Mouse (Mus musculus): ENCODE data around the gene Egfem1. TPM values are rescaled to one million over a fixed set of nuclear protein-coding genes. Genes with fewer than 3 reads are reported as not detected.

The Egfem1 gene
- polyA plus RNA-seq (2015; fragmentation: Nextera tagmentation; extraction: Ambion mirVana) = 3.9 and 4.4 TPM in 2 replicates

DNA sequence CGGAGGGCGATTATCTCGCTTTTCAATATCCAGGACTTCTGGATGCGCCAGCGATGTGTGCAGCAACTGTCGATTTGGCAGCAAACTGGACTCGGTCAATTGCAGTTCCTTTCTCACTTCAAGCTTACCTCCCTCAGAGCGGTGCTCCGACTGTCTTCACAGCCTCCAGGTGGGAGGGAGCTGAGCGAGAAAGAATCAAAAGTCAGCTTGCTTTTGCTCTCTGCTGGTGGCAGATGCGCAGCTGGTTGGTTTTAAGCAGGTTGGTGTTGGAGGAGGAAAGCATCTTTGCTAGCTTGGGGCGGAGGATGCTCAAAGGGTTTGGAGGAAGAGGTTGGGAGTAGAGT lies at the start of gene Egfem1:
TSS of gene Egfem1 (plus strand) at position 72 of the 344 bp plus-strand sequence.
- Histone ChIP-seq H3K9ac (replicated peaks) (peak within 1 kb of the TSS; percentile 48), H3K4me2 (replicated peaks) (peak within 1 kb of the TSS; percentile 96), H3K4me1 (peaks cover 22% of the 10 kb centered on the region), H3K27ac (replicated peaks) (0 out of 2 replicates have a peak within 1 kb of the TSS, but pooled peaks have one; percentile 6), H3K36me3 (no peaks in the 10 kb centered on the region), H3K27me3 (0 out of 2 replicates have a peak, but pooled peaks cover 3% of the 10 kb centered on the region), H3K9me3 (no peaks in the 10 kb centered on the region), H3K4me3 (peak within 1 kb of the TSS; percentile 50)
- no peak; the same call in none of the 2 replicates for ATAC-seq (replicated peaks)
- 5% methylated on average over 12 of the region's 12 CpGs for WGBS

DNA sequence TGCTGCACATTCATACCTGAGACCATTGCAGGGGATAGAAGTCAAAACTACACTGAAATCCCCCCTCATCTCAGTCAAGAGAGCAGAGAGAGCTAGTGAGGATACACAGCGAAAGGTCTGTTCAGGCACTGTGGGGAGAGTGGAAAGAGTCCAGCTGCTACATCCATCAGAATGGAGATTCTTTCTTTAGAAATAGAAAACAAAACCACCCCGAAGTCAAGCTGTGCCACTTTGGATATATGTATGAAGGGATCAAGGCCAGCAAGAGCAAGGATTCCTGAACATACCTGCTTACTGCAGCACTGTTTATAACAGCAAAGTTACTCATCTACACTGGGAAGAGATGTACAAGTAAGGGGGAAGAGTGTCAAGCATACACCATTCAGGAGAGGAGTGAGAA lies 48.7 kb upstream of the Egfem1 start:
- H3K4me3 ChIP-seq = no peak overlapping the region
- H3K4me1 ChIP-seq = no peaks in the 10 kb centered on the region
- H3K9me3 ChIP-seq = no peaks in the 10 kb centered on the region
- WGBS = 65% methylated on average over 2 of the region's 2 CpGs
- no peaks in the 10 kb centered on the region for H3K27me3 ChIP-seq
- ATAC-seq (replicated peaks) = no peak
- no peak overlapping the region for H3K27ac ChIP-seq (replicated peaks)
- no peak overlapping the region for H3K4me2 ChIP-seq (replicated peaks)
- no peak overlapping the region for H3K9ac ChIP-seq (replicated peaks)
- no peaks in the 10 kb centered on the region for H3K36me3 ChIP-seq

DNA sequence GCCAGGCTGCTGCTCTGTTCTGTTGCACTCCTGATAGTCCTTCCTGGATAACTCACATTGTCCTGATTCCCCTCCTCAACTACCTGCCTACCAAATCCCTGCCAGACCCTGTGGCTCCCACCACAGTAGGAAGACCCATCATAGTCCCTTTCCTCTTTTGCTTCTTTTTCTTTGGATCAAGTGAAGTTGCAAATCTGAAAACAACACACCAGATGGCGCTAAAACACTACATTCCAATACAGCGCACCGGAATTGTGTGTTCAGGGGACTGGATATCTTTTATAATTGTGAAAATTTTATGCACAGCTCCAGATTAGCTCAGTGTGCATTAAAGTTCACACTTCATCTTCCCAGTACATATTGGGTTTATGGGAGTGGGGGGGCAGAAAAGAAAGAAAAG lies 45.7 kb upstream of the Egfem1 start:
- 1% methylated on average over 3 of the region's 3 CpGs for WGBS
- Histone ChIP-seq H3K36me3 (no peaks in the 10 kb centered on the region), H3K9me3 (no peaks in the 10 kb centered on the region), H3K27me3 (no peaks in the 10 kb centered on the region), H3K4me1 (no peaks in the 10 kb centered on the region), H3K4me3 (no peak overlapping the region), H3K9ac (replicated peaks) (no peak overlapping the region), H3K27ac (replicated peaks) (no peak overlapping the region), H3K4me2 (replicated peaks) (no peak overlapping the region)
- peak; percentile 76 for ATAC-seq (replicated peaks)

DNA sequence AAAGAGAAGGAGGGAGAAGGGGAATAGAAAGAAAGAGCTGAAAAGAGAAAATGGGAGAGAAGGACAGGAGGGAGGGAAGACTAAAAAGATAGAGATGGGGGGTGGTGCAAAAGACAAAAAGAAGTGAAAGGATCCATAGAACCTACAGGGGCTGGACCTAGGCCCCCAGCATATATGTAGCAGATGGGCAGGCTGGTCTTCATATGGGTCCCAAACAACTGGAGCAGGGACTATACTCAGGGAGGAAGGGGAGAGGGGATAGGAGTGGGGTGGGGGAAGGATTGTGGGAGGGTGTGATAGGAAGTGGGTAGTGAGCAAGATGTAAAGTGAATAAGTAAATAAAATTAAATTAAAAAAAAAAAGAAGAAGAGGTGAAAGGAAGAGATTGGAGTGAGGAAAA lies 45.2 kb upstream of the Egfem1 start:
- Histone ChIP-seq H3K4me1 (no peaks in the 10 kb centered on the region), H3K4me3 (no peak overlapping the region), H3K36me3 (no peaks in the 10 kb centered on the region), H3K9me3 (no peaks in the 10 kb centered on the region), H3K4me2 (replicated peaks) (no peak overlapping the region), H3K9ac (replicated peaks) (no peak overlapping the region), H3K27ac (replicated peaks) (no peak overlapping the region), H3K27me3 (no peaks in the 10 kb centered on the region)
- ATAC-seq (replicated peaks) = peak; percentile 66; the same call in 1 of the 2 replicates

DNA sequence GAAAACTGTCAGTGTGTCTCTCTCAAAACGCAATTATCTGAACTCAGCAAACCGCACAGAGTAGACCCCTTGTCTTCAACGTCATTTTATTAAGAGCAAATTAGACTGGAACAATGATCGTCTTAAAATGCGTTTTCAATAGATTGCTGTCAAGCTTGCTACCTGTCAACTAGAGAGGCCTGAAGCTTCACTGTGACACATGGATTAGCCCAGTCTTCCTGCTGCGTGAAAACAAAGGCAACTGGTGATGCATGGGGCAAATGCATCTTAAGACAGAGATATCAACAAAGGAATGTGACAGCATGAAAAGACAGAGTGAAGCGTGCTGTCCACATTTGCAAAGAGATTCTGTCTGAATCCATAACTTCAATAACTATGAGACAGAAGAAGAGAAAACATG lies 41.8 kb upstream of the Egfem1 start:
- H3K4me2 ChIP-seq (replicated peaks) = no peak overlapping the region
- no peaks in the 10 kb centered on the region for H3K36me3 ChIP-seq
- no peak overlapping the region for H3K9ac ChIP-seq (replicated peaks)
- WGBS = 33% methylated on average over 7 of the region's 7 CpGs
- no peak for ATAC-seq (replicated peaks)
- no peaks in the 10 kb centered on the region for H3K9me3 ChIP-seq
- no peaks in the 10 kb centered on the region for H3K27me3 ChIP-seq
- no peak overlapping the region for H3K4me3 ChIP-seq
- no peaks in the 10 kb centered on the region for H3K4me1 ChIP-seq
- no peak overlapping the region for H3K27ac ChIP-seq (replicated peaks)

DNA sequence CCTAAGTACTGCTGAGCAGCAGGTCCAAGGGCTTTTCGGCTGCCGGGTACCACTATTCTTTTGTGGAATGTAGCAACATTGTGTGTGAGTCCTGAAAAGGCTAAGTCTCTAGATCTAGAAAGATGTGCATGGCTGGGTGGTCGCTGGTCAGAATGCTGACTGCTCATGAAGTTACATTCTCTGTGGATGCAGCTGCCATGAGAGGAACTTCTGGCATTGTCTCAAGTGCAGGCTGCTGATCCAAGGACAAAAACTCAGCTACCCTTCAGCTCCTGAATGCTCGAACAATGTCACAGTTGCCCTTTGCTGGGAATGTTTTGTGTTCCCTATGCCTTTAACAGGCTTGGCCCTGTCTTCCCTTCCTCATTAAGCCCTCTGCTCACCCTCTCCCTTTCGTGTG lies 35.5 kb upstream of the Egfem1 start:
- H3K27me3 ChIP-seq = no peaks in the 10 kb centered on the region
- no peak overlapping the region for H3K4me3 ChIP-seq
- WGBS = 6% methylated on average over 5 of the region's 5 CpGs
- no peak overlapping the region for H3K4me2 ChIP-seq (replicated peaks)
- H3K9me3 ChIP-seq = no peaks in the 10 kb centered on the region
- no peak overlapping the region for H3K9ac ChIP-seq (replicated peaks)
- H3K4me1 ChIP-seq = peaks cover 8% of the 10 kb centered on the region; the same call in 1 of the 2 replicates
- H3K36me3 ChIP-seq = no peaks in the 10 kb centered on the region
- no peak for ATAC-seq (replicated peaks)
- H3K27ac ChIP-seq (replicated peaks) = no peak overlapping the region

DNA sequence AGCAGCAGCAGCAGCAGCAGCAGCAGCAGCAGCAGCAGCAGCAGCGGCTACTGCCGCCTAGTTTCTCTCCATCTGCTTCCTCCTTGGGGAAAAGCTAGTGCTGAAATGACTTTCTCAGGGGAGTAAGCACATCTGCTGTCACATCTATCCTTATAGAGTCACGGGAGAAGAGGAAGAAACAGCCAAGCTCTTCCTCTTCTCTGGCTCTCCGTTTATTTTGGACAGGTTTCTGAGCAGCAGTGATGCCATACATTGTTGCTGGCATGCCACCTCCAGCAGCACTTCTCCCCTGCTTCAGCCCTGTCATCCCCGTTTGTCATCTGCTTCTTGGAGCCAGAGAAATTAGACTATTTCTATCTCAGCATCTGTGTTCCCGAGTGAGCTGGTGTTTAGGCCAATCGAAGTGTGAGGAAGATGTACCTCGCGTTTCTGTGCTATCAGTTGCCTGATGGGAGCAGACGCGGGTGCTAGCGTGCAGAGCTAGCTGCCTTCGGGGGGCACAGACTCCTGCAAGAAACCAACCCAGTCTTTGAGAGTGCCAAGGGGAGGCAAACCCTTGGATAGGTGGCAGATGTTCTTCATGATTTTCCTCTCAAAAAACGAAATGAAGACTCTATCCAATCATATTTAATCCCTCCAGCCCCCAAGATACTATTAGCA lies 34.4 kb upstream of the Egfem1 start:
- WGBS = 62% methylated on average over 14 of the region's 14 CpGs
- H3K9ac ChIP-seq (replicated peaks) = no peak overlapping the region
- no peak; the same call in 1 of the 2 replicates for ATAC-seq (replicated peaks)
- no peak overlapping the region for H3K4me3 ChIP-seq
- no peak overlapping the region for H3K4me2 ChIP-seq (replicated peaks)
- H3K36me3 ChIP-seq = no peaks in the 10 kb centered on the region
- H3K4me1 ChIP-seq = peaks cover 8% of the 10 kb centered on the region; the same call in 1 of the 2 replicates
- no peak overlapping the region for H3K27ac ChIP-seq (replicated peaks)
- H3K27me3 ChIP-seq = no peaks in the 10 kb centered on the region
- no peaks in the 10 kb centered on the region for H3K9me3 ChIP-seq

DNA sequence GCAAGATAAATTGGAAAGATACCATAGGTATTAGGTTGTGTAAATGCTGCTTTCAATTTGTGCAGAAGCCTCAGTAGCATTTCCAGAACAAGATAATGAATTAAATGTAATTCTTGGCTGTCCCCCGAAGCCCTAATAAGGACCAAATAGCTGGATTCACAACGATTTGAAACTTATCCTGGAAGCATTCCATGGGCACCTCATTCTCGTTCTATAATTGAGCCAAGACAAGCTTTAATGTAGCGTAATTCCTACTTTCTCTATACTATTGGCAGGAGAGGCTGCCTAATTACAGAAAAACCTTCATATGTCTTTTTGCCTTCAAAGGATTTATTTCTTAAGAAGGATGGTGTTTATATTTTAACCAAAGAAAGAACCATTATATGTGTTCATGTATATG lies 18.7 kb upstream of the Egfem1 start:
- Histone ChIP-seq H3K4me2 (replicated peaks) (no peak overlapping the region), H3K9ac (replicated peaks) (no peak overlapping the region), H3K4me1 (peaks cover 7% of the 10 kb centered on the region; the same call in 1 of the 2 replicates), H3K27ac (replicated peaks) (no peak overlapping the region), H3K4me3 (no peak overlapping the region), H3K36me3 (no peaks in the 10 kb centered on the region), H3K9me3 (no peaks in the 10 kb centered on the region), H3K27me3 (no peaks in the 10 kb centered on the region)
- 29% methylated on average over 4 of the region's 4 CpGs for WGBS
- no peak for ATAC-seq (replicated peaks)

DNA sequence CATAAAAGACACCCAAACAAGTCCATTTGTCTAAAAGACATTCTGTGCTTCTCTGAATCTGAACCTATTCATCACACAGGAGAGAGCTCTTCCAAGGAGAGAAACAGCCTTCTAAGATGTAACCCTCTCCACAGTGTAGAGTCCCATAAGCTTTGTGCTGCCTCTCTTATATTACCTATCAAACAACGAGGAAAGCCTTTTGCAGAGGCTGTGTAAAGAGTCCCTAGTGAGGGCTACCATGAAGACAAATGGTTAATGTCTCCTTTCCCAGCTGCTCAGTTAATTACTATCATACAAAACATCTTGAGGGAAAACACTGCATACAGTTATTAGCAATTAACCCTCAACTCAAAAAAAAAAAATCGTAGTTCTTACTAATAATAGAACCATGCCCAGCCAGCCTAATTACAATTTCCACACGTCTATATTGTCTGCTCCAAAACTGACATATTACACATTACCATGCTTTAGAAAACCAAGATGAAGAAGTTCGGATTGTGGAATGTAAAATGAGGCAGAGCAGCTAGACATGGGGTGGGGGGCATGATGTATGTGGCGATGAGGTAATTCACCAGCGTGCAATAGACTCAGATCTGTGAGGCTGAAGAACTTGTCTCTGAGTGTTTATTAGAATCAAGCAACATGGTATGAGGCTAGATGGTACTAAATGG lies 13.3 kb upstream of the Egfem1 start:
- no peaks in the 10 kb centered on the region for H3K9me3 ChIP-seq
- peak; percentile 60; the same call in 1 of the 2 replicates for ATAC-seq (replicated peaks)
- no peaks in the 10 kb centered on the region for H3K36me3 ChIP-seq
- H3K4me3 ChIP-seq = no peak overlapping the region
- H3K4me1 ChIP-seq = 0 out of 2 replicates have a peak, but pooled peaks cover 4% of the 10 kb centered on the region
- no peak overlapping the region for H3K27ac ChIP-seq (replicated peaks)
- no peak overlapping the region for H3K4me2 ChIP-seq (replicated peaks)
- no peak overlapping the region for H3K9ac ChIP-seq (replicated peaks)
- H3K27me3 ChIP-seq = no peaks in the 10 kb centered on the region
- 34% methylated on average over 6 of the region's 6 CpGs for WGBS

DNA sequence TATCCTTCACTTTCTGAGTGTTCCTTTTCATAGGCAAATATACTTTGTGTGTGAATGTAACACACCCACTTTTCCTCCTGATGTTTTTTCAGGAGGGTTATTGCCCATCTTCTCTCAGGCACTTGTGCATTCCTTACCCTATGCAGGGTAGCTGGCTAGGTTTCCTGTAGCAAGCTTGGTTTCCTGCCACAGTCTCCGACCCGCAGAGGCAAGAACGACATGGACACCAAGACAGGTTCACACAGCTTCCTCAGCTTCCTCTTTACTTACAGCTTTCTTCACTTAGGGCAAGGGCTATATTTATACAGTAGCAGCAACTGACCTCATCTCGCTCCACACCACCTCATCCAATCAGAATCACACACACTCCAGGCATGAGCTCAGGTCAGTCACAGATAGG lies 10.5 kb upstream of the Egfem1 start:
- Histone ChIP-seq H3K4me2 (replicated peaks) (no peak overlapping the region), H3K27ac (replicated peaks) (no peak overlapping the region), H3K9ac (replicated peaks) (no peak overlapping the region), H3K4me3 (no peak overlapping the region), H3K4me1 (0 out of 2 replicates have a peak, but pooled peaks cover 4% of the 10 kb centered on the region), H3K9me3 (no peaks in the 10 kb centered on the region), H3K36me3 (no peaks in the 10 kb centered on the region), H3K27me3 (no peaks in the 10 kb centered on the region)
- no peak for ATAC-seq (replicated peaks)
- 90% methylated on average over 4 of the region's 4 CpGs for WGBS

DNA sequence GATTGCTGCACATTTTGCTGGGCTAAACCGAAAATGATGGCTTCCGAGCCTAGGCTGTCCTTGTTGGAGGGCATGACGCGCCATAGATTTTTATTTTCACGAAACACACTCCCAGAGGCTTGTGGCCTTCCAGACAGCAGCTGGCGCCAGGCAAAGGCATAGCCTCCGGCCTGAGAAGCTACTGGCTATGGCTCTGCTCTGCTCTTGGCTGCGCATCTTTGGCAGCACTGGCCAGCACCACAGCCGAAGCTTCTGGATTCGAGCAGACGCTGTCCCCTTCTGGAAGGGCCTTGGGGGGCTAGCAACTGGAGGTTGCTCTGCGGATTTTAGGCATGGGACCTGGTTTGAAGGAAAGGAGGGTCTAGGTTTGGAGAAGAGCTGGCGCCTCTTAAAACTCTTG lies 306 bp upstream of the Egfem1 start:
- Histone ChIP-seq H3K9ac (replicated peaks) (peak overlapping the region; percentile 48; the same call in 1 of the 2 replicates), H3K4me1 (peaks cover 22% of the 10 kb centered on the region), H3K9me3 (no peaks in the 10 kb centered on the region), H3K27ac (replicated peaks) (0 out of 2 replicates have a peak overlapping the region, but pooled peaks have one; percentile 6), H3K4me2 (replicated peaks) (peak overlapping the region; percentile 96), H3K4me3 (peak overlapping the region; percentile 50), H3K36me3 (no peaks in the 10 kb centered on the region), H3K27me3 (0 out of 2 replicates have a peak, but pooled peaks cover 3% of the 10 kb centered on the region)
- 16% methylated on average over 13 of the region's 13 CpGs for WGBS
- peak; percentile 33; the same call in 1 of the 2 replicates for ATAC-seq (replicated peaks)

DNA sequence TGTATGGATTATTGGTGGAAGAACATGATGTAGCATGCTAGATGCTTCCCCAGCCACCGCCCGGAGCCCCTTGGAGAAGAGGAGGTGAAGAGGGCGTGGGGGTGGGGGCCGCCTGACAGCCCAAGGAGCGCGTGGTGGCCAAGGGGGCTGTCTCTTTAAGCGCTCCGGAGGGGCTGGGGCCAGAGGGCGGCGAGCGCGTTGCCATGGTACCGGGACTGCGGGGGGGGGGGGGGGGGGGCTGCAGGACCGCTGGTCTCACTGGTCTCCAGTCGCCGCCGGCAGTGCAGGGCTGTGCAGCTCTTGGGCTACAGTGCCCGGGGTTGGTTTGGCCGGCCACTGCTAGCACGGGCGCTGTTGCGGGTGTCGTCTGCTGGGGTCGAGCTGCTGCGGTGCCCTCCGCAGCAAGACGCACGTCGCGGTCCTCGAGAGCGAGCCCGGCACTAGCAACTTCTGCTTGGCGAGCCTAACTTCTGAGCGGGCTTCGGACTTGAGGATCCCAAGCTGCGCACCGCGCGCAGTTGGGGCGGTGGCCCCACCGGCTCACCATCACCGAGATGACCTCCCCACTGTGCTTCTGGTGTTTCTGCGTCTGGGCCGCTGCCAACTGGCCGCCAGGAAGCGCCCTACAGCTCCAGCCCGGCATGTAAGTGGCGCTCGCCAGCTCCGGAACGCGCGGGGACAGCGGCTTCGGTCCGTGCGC lies 623 bp downstream of the Egfem1 start:
- WGBS = under 1% methylated on average over 51 of the region's 59 CpGs

More for the DNA sequence above, 623 bp downstream of the Egfem1 start:
- peak; percentile 89 for ATAC-seq (replicated peaks)
- H3K4me3 ChIP-seq = peak overlapping the region; percentile 50
- H3K4me1 ChIP-seq = peaks cover 22% of the 10 kb centered on the region
- H3K27ac ChIP-seq (replicated peaks) = 0 out of 2 replicates have a peak overlapping the region, but pooled peaks have one; percentile 6
- H3K9me3 ChIP-seq = no peaks in the 10 kb centered on the region
- no peaks in the 10 kb centered on the region for H3K36me3 ChIP-seq
- H3K27me3 ChIP-seq = 0 out of 2 replicates have a peak, but pooled peaks cover 3% of the 10 kb centered on the region
- peak overlapping the region; percentile 48 for H3K9ac ChIP-seq (replicated peaks)
- peak overlapping the region; percentile 96 for H3K4me2 ChIP-seq (replicated peaks)

All from forebrain, embryonic 15.5 days (tissue).